Mouse (Mus musculus): ENCODE measurements at regions not wholly inside any gene's neighbourhood (a gene's known extent, or its start where the extent isn't known, plus 50 kb on each side); places are given as distances from the start of the nearest gene placed in this dataset.

GRCm38 (mm10) chr2:74120051-74120450, 208.9 kb upstream of the Atp5g3 start:
- DNase-seq (ENCODE audit: extremely low read depth), result no peak
- dilution Hi-C loops (cut with MboI; ENCODE audit: extremely low pct_ligation_motif_present, extremely low pct_unique_long_range_greater_than_20kb, low sequenced_read_pairs) (no loop called here), in situ Hi-C loops (cut with MboI; ENCODE audit: low pct_ligation_motif_present, low pct_unique_long_range_greater_than_20kb, low sequenced_read_pairs) (no loop called here)
- Histone ChIP-seq H3K4me1 (ENCODE audit: control insufficient read depth in 1 of 2, insufficient read depth in 2 of 2) (peaks cover 18 to 37% of the 10 kb centered on the region in 2 experiments), H3K4me2 (ENCODE audit: insufficient read depth, low read depth, poor library complexity, severe bottlenecking) (no peak overlapping the region), H3K27ac (ENCODE audit: insufficient read depth, low read depth) (no peak overlapping the region), H3K9ac (ENCODE audit: insufficient read depth, low read depth) (no peak overlapping the region), H3K4me3 (replicated peaks in 1 of 3; ENCODE audit: low read depth in 2 of 3, low read length in 2 of 3, poor library complexity in 1 of 3) (no peak overlapping the region), H3K36me3 (replicated peaks in 1 of 2; ENCODE audit: control insufficient read depth in 1 of 2, insufficient read depth in 1 of 2, low read length in 1 of 2) (no peaks in the 10 kb centered on the region), H3K79me2 (replicated peaks; ENCODE audit: control insufficient read depth, extremely low read depth, insufficient read depth, poor library complexity, severe bottlenecking) (no peaks in the 10 kb centered on the region), H3K27me3 (replicated peaks) (no peaks in the 10 kb centered on the region), H3K9me3 (replicated peaks; ENCODE audit: low read length) (no peaks in the 10 kb centered on the region)
- TF ChIP-seq ETS1 (conservative IDR thresholded peaks at IDR 0.05; ENCODE audit: low read depth, low read length) (no peak), CHD2 (IDR thresholded peaks at IDR 0.05; ENCODE audit: low read length) (no peak), GABPA (IDR thresholded peaks at IDR 0.05; ENCODE audit: insufficient replicate concordance, low read depth, low read length) (no peak), BHLHE40 (IDR thresholded peaks at IDR 0.05; ENCODE audit: low read depth, low read length) (no peak), RAD21 (IDR thresholded peaks at IDR 0.05; ENCODE audit: low read depth, low read length) (no peak), RCOR1 (conservative IDR thresholded peaks at IDR 0.05; ENCODE audit: low read depth, low read length) (no peak), USF2 (conservative IDR thresholded peaks at IDR 0.05; ENCODE audit: low read depth, low read length) (no peak), PAX5 (IDR thresholded peaks at IDR 0.05; ENCODE audit: low read length) (no peak), USF1 (IDR thresholded peaks at IDR 0.05; ENCODE audit: low read depth, low read length) (no peak), MAX (IDR thresholded peaks at IDR 0.05; ENCODE audit: low read length) (no peak), KAT2A (IDR thresholded peaks at IDR 0.05; ENCODE audit: insufficient replicate concordance, low read length) (no peak), MXI1 (IDR thresholded peaks at IDR 0.05; ENCODE audit: low read depth, low read length) (no peak), JUN (IDR thresholded peaks at IDR 0.05; ENCODE audit: insufficient read depth, low read depth, low read length) (no peak), IRF4 (IDR thresholded peaks at IDR 0.05; ENCODE audit: low read depth, low read length) (no peak), ZKSCAN1 (IDR thresholded peaks at IDR 0.05; ENCODE audit: borderline replicate concordance, low read depth, low read length) (no peak), TCF12 (IDR thresholded peaks at IDR 0.05; ENCODE audit: low read depth, low read length) (no peak), NRF1 (IDR thresholded peaks at IDR 0.05; ENCODE audit: low read depth, low read length) (no peak)

- H3K27me3 ChIP-seq (replicated peaks), result no peaks in the 10 kb centered on the region
- H3K4me1 ChIP-seq (ENCODE audit: control insufficient read depth in 1 of 2, insufficient read depth in 2 of 2), result peaks cover 18 to 36% of the 10 kb centered on the region in 2 experiments
- in situ Hi-C loops (cut with MboI; ENCODE audit: low pct_ligation_motif_present, low pct_unique_long_range_greater_than_20kb, low sequenced_read_pairs), result no loop called here
- no peak overlapping the region for H3K9ac ChIP-seq (ENCODE audit: insufficient read depth, low read depth)
- no peak for DNase-seq (ENCODE audit: extremely low read depth)
- H3K27ac ChIP-seq (ENCODE audit: insufficient read depth, low read depth), result no peak overlapping the region
- no peak for TF ChIP-seq USF2 (conservative IDR thresholded peaks at IDR 0.05; ENCODE audit: low read depth, low read length)
- no peak for TF ChIP-seq CTCF (conservative IDR thresholded peaks at IDR 0.05 in 1 of 2, IDR thresholded peaks at IDR 0.05 in 1 of 2; ENCODE audit: low read depth in 2 of 2, low read length in 2 of 2)
- TF ChIP-seq KAT2A (IDR thresholded peaks at IDR 0.05; ENCODE audit: insufficient replicate concordance, low read length), result no peak
- TF ChIP-seq PAX5 (IDR thresholded peaks at IDR 0.05; ENCODE audit: low read length), result no peak
- no peak for TF ChIP-seq TBP (conservative IDR thresholded peaks at IDR 0.05; ENCODE audit: low read depth, low read length)
- no peak for TF ChIP-seq CHD1 (IDR thresholded peaks at IDR 0.05; ENCODE audit: low read depth, low read length)
- no peak for TF ChIP-seq IRF4 (IDR thresholded peaks at IDR 0.05; ENCODE audit: low read depth, low read length)
- TF ChIP-seq ZNF384 (IDR thresholded peaks at IDR 0.05; ENCODE audit: low read depth, low read length), result no peak
- no peak for TF ChIP-seq POLR2A (IDR thresholded peaks at IDR 0.05; ENCODE audit: low read depth, low read length)
- TF ChIP-seq RCOR1 (conservative IDR thresholded peaks at IDR 0.05; ENCODE audit: low read depth, low read length), result no peak
- TF ChIP-seq MXI1 (IDR thresholded peaks at IDR 0.05; ENCODE audit: low read depth, low read length), result no peak
- TF ChIP-seq ZC3H11A (IDR thresholded peaks at IDR 0.05; ENCODE audit: low read depth, low read length), result no peak
- TF ChIP-seq MAFK (IDR thresholded peaks at IDR 0.05; ENCODE audit: insufficient replicate concordance, low read length), result no peak
- H3K36me3 ChIP-seq (replicated peaks in 1 of 2; ENCODE audit: control insufficient read depth in 1 of 2, insufficient read depth in 1 of 2, low read length in 1 of 2), result no peaks in the 10 kb centered on the region
- no peaks in the 10 kb centered on the region for H3K79me2 ChIP-seq (replicated peaks; ENCODE audit: control insufficient read depth, extremely low read depth, insufficient read depth, poor library complexity, severe bottlenecking)
- dilution Hi-C loops (cut with MboI; ENCODE audit: extremely low pct_ligation_motif_present, extremely low pct_unique_long_range_greater_than_20kb, low sequenced_read_pairs), result no loop called here
- no peak overlapping the region for H3K4me2 ChIP-seq (ENCODE audit: insufficient read depth, low read depth, poor library complexity, severe bottlenecking)
- no peaks in the 10 kb centered on the region for H3K9me3 ChIP-seq (replicated peaks; ENCODE audit: low read length)
- H3K4me3 ChIP-seq (replicated peaks in 1 of 3; ENCODE audit: low read depth in 2 of 3, low read length in 2 of 3, poor library complexity in 1 of 3), result no peak overlapping the region
Observed at GRCm38 (mm10) chr2:74119167-74119937, 208.2 kb upstream of the Atp5g3 start.
